Mouse (Mus musculus): ENCODE measurements around the gene Ssx9.
"Not testable (repeated sequence)": the region's sequence is repeated elsewhere in the genome, so short reads cannot be mapped to it uniquely, and the experiment has no call there.

The Ssx9 gene

GRCm38 (mm10) chrX:8748132-8748531 lies at the start of gene Ssx9:
Gene Ssx9 (plus strand): TSS chrX:8748432.
- not testable (repeated sequence) for DNase-seq (ENCODE audit: low read depth, low spot score)

- peak; percentile 66 for DNase-seq (ENCODE audit: low read depth, low spot score)
These were observed 15.3 kb upstream of the Ssx9 start for GRCm38 (mm10) chrX:8732907-8733306.

GRCm38 (mm10) chrX:8803391-8803790 lies 55.2 kb downstream of the Ssx9 start, which contains the start of gene Ssxb5:
Gene Ssxb5 (plus strand): TSS chrX:8803691.
- not testable (repeated sequence) for DNase-seq (ENCODE audit: low read depth, low spot score)
